Mouse (Mus musculus): ENCODE results near the gene Gpr108. TPM values are rescaled to one million over a fixed set of nuclear protein-coding genes. Genes with fewer than 3 reads are reported as not detected.

Gene Gpr108
- polyA plus RNA-seq, 1 experiment from 2014 or later: 37.6 TPM

DNA sequence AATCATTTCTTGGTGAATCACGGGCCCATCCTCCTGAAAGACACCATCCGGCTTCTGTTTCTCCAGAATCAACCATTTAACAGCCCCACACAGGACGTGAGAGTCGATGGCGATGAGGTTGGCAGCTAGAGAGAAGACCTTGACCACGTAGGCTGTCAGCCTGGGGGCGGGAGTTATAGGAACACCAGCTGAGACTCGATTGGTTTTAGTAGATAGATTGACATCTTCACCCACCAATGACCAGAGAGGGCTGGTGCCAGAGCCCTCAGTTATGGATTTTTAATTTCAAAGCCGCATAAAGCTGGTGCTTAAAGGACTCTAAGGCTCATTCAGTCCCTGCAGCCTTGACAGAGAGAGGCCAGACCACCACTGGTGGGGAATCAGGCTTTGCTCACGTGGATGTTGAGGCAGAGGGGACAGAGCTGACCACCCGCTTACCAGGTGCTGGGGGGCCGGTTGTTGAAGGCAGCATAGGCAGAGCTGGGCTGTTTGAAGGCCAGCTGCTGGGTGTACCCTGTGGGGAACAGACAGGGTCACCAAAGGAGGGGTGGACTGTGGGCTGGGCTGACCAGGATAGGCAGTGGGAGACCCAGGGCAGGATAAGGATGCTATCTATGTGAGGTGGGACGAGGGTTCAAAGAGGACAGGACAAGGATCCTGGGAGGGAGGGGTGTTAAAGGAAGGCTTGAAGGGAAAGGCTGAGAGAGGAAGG, 33.4 kb downstream of the Gpr108 start:
- no peaks in the 10 kb centered on the region for H3K36me3 ChIP-seq (ENCODE audit: insufficient read depth, low read length)
- H3K27ac ChIP-seq: no peak overlapping the region
- TF ChIP-seq CTCF (IDR thresholded peaks at IDR 0.05; ENCODE audit: low read depth): no peak
- DNase-seq (ENCODE audit: low spot score) (peak; percentile 23), ATAC-seq (replicated peaks; ENCODE audit: low FRiP score, low read depth) (0 out of 2 replicates have a peak, but pooled peaks have one; percentile 19)
- WGBS: 47% methylated on average over 13 of the region's 13 CpGs
- no peak overlapping the region for H3K9ac ChIP-seq (ENCODE audit: low read depth, low read length)
- H3K4me3 ChIP-seq (replicated peaks; ENCODE audit: low read depth, low read length): no peak overlapping the region
- no peaks in the 10 kb centered on the region for H3K4me1 ChIP-seq (replicated peaks; ENCODE audit: insufficient read depth, low read length)
- H3K4me2 ChIP-seq (ENCODE audit: low read length): no peak overlapping the region
- H3K27me3 ChIP-seq (ENCODE audit: insufficient read depth, low read length): no peaks in the 10 kb centered on the region
- H3K9me3 ChIP-seq (replicated peaks; ENCODE audit: low read length): no peaks in the 10 kb centered on the region

DNA sequence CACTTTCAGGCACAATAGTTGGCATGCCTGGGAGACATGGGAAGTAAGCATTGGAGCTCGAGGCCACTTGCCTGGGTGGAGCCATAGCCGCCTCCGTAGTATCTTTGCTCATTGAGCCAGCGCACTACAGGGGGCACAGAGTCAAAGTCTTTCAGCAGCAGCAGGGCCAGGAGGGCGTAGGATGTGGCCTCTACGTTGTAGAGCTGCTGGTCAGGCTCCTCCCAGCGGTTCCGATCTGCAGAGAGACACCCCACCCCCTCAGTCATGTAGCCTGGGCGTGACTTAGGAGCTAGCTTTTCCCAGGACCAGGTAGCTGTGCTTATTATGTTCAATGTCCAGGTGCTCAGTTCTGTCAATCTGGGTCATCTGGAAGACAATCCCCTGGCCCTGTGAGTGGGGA, 36.7 kb downstream of the Gpr108 start:
- ATAC-seq (replicated peaks; ENCODE audit: low FRiP score, low read depth) (no peak), DNase-seq (ENCODE audit: low spot score) (no peak)
- Histone ChIP-seq H3K36me3 (ENCODE audit: insufficient read depth, low read length) (no peaks in the 10 kb centered on the region), H3K4me2 (ENCODE audit: low read length) (no peak overlapping the region), H3K9me3 (replicated peaks; ENCODE audit: low read length) (no peaks in the 10 kb centered on the region), H3K4me1 (replicated peaks; ENCODE audit: insufficient read depth, low read length) (no peaks in the 10 kb centered on the region), H3K9ac (ENCODE audit: low read depth, low read length) (no peak overlapping the region), H3K27ac (no peak overlapping the region), H3K4me3 (replicated peaks; ENCODE audit: low read depth, low read length) (no peak overlapping the region), H3K27me3 (ENCODE audit: insufficient read depth, low read length) (no peaks in the 10 kb centered on the region)
- TF ChIP-seq CTCF (IDR thresholded peaks at IDR 0.05; ENCODE audit: low read depth): no peak
- 68% methylated on average over 9 of the region's 9 CpGs for WGBS

DNA sequence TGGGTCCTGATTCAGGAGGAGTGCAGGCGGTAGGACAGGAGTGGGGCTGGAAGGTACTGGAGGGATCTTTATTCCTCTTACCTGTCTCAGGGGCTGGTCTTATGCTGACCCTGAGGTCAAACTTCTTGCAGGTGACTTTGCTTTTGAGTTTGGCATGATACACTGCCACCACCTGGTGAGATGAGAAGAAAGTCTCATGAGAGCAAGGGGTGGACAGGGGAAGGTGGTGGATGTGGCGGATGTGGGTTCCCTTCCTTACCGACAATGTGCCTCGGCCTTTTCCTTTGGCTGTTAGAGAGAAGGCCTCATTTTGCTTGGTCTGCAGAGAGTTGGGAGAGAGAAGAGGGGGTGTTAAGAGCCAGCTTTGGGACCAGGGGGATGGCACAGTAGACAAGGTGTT, 38.9 kb downstream of the Gpr108 start:
- H3K9ac ChIP-seq (ENCODE audit: low read depth, low read length): no peak overlapping the region
- DNase-seq (ENCODE audit: low spot score) (no peak), ATAC-seq (replicated peaks; ENCODE audit: low FRiP score, low read depth) (no peak)
- no peak overlapping the region for H3K4me2 ChIP-seq (ENCODE audit: low read length)
- peak; percentile 45 for TF ChIP-seq CTCF (IDR thresholded peaks at IDR 0.05; ENCODE audit: low read depth)
- no peaks in the 10 kb centered on the region for H3K36me3 ChIP-seq (ENCODE audit: insufficient read depth, low read length)
- H3K9me3 ChIP-seq (replicated peaks; ENCODE audit: low read length): no peaks in the 10 kb centered on the region
- no peak overlapping the region for H3K27ac ChIP-seq
- no peaks in the 10 kb centered on the region for H3K27me3 ChIP-seq (ENCODE audit: insufficient read depth, low read length)
- H3K4me1 ChIP-seq (replicated peaks; ENCODE audit: insufficient read depth, low read length): no peaks in the 10 kb centered on the region
- H3K4me3 ChIP-seq (replicated peaks; ENCODE audit: low read depth, low read length): no peak overlapping the region
- 87% methylated on average over 4 of the region's 4 CpGs for WGBS

DNA sequence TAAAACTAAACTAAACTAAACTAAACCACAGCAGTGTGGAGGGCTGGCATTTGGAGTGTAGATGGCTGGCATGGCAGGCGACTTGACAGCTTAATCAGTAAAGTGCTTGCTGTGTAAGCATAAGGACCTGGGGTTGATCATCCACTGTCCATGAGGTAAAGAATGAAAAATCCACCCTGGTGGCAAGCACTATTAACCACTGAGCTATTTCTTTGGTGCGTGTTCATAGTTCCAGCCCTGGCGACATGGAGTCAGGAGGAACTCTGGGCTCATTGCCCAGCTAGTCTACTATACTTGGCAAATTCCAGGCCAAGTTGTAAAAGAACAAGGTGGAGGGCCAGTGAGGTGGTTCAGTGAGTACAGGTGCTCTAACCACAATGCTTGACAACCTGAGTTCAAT, 40.3 kb downstream of the Gpr108 start:
- peak; percentile 54 for ATAC-seq (replicated peaks; ENCODE audit: low FRiP score, low read depth)
- no peaks in the 10 kb centered on the region for H3K4me1 ChIP-seq (replicated peaks; ENCODE audit: insufficient read depth, low read length)
- H3K4me2 ChIP-seq (ENCODE audit: low read length): no peak overlapping the region
- H3K9ac ChIP-seq (ENCODE audit: low read depth, low read length): no peak overlapping the region
- no peak for DNase-seq (ENCODE audit: low spot score)
- 78% methylated on average over 3 of the region's 3 CpGs for WGBS
- no peaks in the 10 kb centered on the region for H3K9me3 ChIP-seq (replicated peaks; ENCODE audit: low read length)
- H3K36me3 ChIP-seq (ENCODE audit: insufficient read depth, low read length): no peaks in the 10 kb centered on the region
- no peak overlapping the region for H3K27ac ChIP-seq
- no peak overlapping the region for H3K4me3 ChIP-seq (replicated peaks; ENCODE audit: low read depth, low read length)
- no peaks in the 10 kb centered on the region for H3K27me3 ChIP-seq (ENCODE audit: insufficient read depth, low read length)
- TF ChIP-seq CTCF (IDR thresholded peaks at IDR 0.05; ENCODE audit: low read depth): no peak

DNA sequence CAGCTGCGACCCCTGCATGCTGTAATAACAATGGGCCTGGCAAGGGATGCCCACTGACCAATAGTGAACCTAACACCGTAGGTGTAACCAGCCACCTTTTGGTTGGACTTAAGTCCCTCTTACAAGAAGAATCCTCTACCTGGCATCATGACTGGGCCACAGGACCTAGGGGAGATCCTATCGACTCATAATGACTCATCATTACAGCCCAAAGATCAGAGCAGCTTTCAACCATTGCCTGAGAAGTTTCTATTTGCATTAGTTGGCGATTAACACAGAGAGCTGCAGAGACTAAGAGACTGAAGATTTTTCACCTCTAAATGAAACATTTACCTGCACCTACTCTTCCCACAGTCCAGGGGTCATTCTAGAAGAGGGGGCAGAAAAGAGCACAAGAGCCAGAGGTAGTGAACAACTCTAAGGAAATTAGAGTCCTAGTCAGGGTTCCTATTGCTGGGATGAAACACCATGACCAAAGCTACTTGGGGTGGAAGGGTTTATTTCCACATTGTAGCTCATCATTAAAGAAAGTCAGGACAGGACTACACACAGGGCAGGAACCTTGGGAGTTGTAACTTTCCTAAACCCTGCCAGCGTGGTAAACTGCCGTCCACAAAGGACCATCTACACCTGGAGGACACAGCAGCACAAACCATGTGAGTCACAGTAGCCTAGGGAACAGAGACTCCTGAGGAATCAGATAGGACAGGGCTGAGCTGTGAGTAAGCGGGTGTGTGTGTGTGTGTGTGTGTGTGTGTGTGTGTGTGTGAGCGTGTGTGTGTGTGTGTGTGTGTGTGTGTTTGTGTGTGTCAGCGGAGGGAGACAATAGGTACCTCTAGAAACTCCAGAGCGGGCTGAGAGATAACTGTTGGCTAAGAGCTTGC, 46.2 kb downstream of the Gpr108 start:
- Histone ChIP-seq H3K4me1 (replicated peaks; ENCODE audit: insufficient read depth, low read length) (no peaks in the 10 kb centered on the region), H3K36me3 (ENCODE audit: insufficient read depth, low read length) (no peaks in the 10 kb centered on the region), H3K27ac (0 out of 2 replicates have a peak overlapping the region, but pooled peaks have one; percentile 8), H3K4me2 (ENCODE audit: low read length) (no peak overlapping the region), H3K27me3 (ENCODE audit: insufficient read depth, low read length) (no peaks in the 10 kb centered on the region), H3K9ac (ENCODE audit: low read depth, low read length) (no peak overlapping the region), H3K9me3 (replicated peaks; ENCODE audit: low read length) (no peaks in the 10 kb centered on the region), H3K4me3 (replicated peaks; ENCODE audit: low read depth, low read length) (no peak overlapping the region)
- 73% methylated on average over 10 of the region's 10 CpGs for WGBS
- no peak for TF ChIP-seq CTCF (IDR thresholded peaks at IDR 0.05; ENCODE audit: low read depth)
- ATAC-seq (replicated peaks; ENCODE audit: low FRiP score, low read depth) (peak; percentile 84), DNase-seq (ENCODE audit: low spot score) (peak; percentile 15)

DNA sequence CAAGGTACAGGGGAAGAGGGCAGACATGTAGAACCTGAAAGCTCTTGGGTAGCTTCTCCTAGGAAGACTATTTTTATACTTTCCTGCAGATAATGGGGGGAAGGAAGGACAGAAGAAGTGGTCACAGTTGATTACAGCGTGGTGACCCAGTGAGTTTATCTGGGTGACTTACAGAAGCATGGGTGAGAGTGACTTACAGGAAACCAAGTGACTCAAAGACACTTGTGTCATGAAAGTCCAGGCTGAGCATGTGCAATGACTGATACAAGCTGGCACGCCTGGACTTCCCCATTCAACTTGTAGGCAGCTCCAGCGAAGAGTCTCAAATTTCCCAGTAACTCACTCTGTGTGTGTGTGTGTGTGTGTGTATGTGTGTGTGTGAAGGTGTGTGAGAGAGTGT, 50.0 kb downstream of the Gpr108 start:
- no peaks in the 10 kb centered on the region for H3K4me1 ChIP-seq (replicated peaks; ENCODE audit: insufficient read depth, low read length)
- TF ChIP-seq CTCF (IDR thresholded peaks at IDR 0.05; ENCODE audit: low read depth): no peak
- H3K9ac ChIP-seq (ENCODE audit: low read depth, low read length): no peak overlapping the region
- DNase-seq (ENCODE audit: low spot score): no peak
- H3K4me3 ChIP-seq (replicated peaks; ENCODE audit: low read depth, low read length): no peak overlapping the region
- H3K36me3 ChIP-seq (ENCODE audit: insufficient read depth, low read length): no peaks in the 10 kb centered on the region
- no peak overlapping the region for H3K4me2 ChIP-seq (ENCODE audit: low read length)
- no peak overlapping the region for H3K27ac ChIP-seq
- H3K27me3 ChIP-seq (ENCODE audit: insufficient read depth, low read length): no peaks in the 10 kb centered on the region
- WGBS: 80% methylated on average over 3 of the region's 3 CpGs
- no peak for ATAC-seq (replicated peaks; ENCODE audit: low FRiP score, low read depth)
- H3K9me3 ChIP-seq (replicated peaks; ENCODE audit: low read length): no peaks in the 10 kb centered on the region

All from kidney, postnatal 0 days (tissue).